Mouse (Mus musculus): Measurements from ENCODE around the gene Rhobtb3. TPM values are rescaled to one million over a fixed set of nuclear protein-coding genes. Genes with fewer than 3 reads are reported as not detected.

The Rhobtb3 gene
- 3.2 and 8.0 TPM in 2 replicates for total RNA-seq (2014; fragmentation: Nextera tagmentation)
- total RNA-seq (2017) = 6.7 and 22.0 TPM in 2 replicates

DNA sequence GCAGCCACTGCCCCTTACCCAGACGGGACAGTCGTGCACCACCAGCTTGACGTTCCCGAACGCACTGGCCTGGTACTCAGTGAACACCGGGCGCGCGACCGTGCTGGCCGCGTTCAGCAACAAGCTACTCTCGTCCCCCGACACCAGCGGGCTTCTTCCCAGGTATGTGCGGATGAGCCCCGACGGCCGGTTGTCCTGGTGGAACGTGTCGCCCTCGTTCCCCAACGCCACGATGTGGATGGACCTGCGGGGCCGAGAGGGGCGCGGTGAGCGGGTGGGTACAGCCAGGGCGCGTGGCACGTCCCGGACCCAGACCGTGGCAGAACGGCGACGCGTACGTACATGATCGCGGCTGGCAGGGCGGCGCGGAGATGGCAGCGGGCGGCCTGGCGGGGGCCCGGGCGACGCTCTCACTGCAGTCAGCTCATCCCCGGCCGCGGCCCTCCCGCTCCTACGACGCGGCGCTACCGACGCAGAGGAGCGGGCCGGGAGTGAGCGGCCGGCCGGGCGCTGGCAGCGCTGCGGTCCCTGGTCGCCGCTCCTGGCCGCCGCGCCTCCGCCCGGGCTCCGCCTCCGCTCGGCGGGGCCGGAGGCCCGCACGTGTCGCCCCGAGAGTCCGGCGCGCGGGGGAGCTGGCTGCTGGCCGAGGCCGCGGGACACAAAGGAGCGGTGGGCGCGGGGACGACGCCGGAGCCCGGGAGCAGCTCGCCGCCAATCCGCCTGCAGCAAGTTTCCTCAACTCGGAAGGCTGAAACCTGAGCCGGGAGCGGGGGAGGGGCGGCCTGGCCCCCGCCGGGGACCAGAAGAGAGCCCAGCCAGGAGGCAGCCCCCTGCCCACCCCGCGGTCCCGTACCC is at the start of gene Rhobtb3:
Rhobtb3 (minus strand) TSS at position 737 of the 855 bp plus-strand sequence.
- peak; percentile 59 for ATAC-seq (replicated peaks; ENCODE audit: poor library complexity, severe bottlenecking)

DNA sequence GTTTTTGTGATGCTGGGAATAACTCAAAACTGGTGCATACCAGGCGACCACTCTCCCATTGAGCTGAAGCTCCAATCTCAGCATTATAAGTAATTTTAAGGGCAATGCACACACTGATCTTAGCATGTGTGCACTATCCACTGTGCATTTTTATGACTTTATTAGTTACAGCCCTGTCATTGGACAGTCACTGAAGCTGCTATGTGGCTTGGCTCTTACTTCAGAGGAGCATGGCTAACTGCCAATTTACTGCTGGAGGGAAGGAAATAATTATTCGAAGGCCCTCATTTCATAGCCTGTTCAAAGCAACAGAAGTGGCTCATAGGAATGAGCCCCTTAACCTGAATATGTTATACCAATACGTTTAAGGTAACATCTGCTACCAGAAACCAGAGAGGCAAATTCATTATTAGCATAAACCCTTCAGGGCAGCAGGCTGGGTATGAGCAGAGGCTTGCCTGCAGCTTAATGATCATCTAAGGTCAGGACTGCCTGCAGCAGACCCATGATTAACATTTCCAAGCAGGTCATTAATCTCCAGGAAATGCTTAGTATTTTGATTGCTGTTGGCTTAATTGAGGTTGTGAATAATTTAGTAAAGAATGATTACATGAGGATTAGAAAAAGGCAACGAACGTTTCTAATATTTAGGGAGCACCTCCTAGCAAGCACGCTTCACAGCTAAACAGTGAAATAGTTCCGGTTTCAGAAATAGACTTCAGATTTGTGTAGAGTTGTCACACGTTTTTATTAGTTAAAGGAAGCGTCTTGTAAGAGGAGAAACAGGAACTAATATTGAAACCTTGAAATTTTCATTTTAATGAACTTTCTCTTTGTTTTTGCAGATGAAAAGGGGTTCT is 48.7 kb upstream of the Rhobtb3 start:
- ATAC-seq (replicated peaks; ENCODE audit: poor library complexity, severe bottlenecking) = peak; percentile 95

DNA sequence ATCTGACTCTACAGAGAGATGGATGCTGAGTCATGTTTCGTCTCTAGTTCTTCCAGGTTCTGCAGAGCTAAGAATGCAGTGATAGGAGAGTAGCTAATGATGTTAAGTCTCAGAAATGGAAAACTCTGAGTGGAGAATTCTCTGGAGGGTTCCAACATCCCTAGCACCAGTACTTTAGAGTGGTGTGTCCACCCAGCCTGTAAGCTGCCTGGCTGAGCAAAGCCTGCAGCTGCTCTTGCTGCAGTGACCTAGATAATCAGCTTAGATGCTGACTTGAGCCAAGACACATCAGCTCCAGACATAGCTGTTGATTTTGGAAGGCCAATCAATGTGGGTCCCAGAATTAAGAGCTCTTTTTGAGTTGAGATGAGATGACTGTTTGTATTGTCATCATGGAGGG is 44.4 kb upstream of the Rhobtb3 start:
- no peak for ATAC-seq (replicated peaks; ENCODE audit: poor library complexity, severe bottlenecking)

DNA sequence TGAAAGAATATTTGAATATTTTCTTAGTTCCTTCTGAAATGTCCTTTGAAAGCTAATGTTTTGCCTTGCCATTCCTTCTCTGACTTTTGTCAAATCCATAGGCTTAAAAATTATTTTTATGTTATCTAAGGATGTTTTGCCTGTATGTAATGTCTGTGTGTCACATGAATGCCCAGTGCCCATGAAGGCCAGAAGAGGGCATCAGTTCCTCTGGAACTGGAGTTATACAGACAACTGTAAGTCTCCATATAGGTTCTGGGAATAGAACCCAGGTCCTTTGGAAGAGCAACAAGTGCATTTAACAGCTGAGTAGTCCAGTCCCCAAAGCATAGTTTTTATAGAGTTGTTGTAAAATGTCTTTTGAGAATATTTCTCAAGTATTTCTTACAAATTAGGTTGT is 38.2 kb upstream of the Rhobtb3 start:
- peak; percentile 48; the same call in 1 of the 2 replicates for ATAC-seq (replicated peaks; ENCODE audit: poor library complexity, severe bottlenecking)

DNA sequence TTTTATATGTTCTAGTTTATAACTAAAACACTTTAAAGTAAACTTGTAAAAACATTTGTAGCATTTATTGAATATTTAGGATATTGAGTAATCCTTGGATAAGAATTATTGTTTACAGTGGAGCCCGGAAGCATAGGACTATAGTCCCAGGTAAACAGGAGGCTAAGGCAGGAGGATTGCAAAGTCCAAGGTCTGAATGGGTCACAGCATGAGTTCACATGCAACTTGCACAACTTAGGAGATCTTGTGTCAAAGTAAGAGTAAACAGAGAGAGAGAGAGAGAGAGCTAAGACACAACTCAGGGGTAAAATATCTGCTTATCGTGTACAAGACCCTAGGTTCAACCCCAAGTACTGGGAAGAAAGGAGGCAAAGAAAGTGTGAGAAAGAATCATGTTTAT is 32.9 kb upstream of the Rhobtb3 start:
- ATAC-seq (replicated peaks; ENCODE audit: poor library complexity, severe bottlenecking) = no peak

DNA sequence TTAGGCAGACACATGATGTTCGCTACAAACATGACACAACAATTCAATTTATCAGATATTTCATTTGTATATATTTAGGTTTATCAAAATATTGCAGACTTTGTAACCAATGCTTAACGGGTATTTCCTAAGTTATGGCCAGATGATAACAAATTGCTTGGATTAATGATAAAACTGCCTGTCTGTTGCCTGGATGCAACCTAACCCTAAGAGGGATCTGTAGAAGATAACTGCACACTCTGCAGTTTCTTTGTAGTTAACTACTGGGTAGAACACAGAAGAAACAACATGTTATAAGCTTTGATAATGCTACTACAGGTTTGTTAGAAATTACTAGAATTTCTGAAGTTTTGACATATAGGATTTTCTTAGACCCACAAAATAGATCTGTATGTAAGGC is 32.5 kb upstream of the Rhobtb3 start:
- ATAC-seq (replicated peaks; ENCODE audit: poor library complexity, severe bottlenecking) = no peak

DNA sequence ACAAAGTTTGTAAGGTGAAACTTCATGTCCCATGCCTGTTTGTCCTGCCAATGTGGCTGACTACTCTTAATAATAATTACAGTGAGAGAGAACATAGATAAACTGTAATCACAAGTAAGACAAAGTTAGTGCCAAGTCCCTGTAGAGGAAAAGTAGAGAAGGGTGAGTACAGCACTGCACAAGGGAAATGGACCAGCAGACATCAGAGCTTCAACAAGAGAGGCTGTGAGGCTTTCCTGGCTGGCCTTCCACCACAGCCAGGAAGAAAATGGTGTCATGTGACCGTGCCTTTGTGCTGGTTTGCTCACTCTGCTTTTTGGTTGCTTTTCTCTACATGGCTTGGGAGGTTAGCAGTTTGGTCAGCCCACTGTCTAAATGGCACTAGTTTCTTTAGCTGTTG is 31.9 kb upstream of the Rhobtb3 start:
- no peak for ATAC-seq (replicated peaks; ENCODE audit: poor library complexity, severe bottlenecking)

DNA sequence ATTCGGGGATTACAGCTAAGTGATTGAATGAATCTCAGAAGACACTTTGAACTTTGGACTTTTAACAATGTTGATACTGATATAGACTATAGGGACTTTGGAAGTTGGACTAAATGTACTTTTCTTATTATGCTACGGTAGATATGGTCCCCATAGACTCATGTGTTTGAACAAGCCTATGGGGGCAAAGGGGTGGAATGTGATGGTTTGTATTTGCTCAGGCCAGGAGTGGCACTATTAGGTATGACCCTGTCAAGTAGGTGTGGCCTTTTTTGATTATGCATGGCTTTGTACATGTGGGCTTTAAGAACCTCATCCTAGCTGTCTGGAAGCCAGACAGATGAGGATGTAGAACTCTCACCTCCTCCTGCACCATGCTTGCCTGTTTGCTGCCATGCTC is 30.8 kb upstream of the Rhobtb3 start:
- ATAC-seq (replicated peaks; ENCODE audit: poor library complexity, severe bottlenecking) = no peak

DNA sequence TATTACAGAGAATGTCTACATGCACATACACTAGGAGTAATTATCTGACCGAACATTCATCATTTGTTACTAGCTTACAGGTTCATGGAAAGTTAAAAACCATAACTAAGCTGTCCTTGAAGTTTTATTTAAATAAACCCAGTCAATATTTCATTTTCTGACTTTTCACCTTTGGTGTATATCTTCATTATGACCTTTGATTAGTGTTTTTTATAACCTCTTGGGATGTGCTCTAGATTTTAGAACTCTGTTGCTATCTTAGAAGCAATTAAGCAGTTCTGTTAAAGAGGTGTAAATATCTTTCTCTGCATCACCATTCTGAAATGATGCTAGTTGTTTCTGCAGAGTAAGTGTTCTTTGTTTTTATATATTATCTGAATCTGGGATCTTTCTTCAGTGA is 23.1 kb upstream of the Rhobtb3 start, which contains the start of gene Spata9:
Spata9 (plus strand) TSS at position 301 of the 400 bp plus-strand sequence.
- no peak for ATAC-seq (replicated peaks; ENCODE audit: poor library complexity, severe bottlenecking)

DNA sequence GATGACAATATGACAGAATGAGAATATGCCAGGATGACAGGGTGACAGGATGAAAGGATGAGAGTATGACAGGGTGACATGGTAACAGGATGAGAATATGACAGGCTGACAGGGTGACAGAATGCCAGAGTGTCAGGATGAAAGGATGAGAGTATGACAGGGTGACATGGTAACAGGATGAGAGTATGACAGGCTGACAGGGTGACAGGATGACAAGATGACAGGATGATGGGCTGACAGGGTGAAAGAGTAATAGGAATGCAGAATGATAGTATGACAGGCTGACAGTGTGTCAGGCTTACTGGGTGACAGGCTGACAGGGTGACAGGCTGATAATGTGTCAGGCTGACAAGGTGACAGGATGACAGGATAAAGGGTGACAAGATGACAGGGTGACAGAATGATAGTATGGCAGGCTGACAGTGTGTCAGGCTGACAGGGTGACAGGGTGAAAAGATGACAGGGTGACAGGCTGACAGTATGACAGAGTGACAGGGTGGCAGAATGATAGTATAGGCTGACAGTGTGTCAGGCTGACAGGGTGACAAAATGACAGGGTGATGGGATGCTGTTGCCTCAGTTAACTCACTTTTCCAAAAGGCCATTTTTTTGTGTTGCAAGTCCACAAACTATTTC is 11.8 kb upstream of the Rhobtb3 start:
- ATAC-seq (replicated peaks; ENCODE audit: poor library complexity, severe bottlenecking) = no peak

DNA sequence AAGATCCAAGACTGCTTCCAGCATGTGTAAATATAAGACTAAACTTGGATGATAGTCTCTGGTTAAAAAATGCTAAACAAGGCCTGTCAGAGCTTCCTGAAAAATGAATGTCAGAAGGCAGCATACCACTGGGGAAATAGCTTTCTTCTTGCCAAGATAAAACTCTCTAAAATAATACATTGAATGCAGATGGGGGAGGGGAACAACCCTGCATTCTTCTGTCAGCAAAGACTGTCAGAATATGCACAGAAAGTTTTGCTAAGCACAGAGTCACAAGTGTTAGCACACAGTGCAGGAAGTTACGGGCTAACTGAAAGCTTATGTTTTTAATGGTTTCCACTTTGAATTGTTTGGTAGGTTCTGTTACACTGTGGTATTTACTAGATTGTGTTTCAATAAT is 6.6 kb upstream of the Rhobtb3 start:
- ATAC-seq (replicated peaks; ENCODE audit: poor library complexity, severe bottlenecking) = no peak

DNA sequence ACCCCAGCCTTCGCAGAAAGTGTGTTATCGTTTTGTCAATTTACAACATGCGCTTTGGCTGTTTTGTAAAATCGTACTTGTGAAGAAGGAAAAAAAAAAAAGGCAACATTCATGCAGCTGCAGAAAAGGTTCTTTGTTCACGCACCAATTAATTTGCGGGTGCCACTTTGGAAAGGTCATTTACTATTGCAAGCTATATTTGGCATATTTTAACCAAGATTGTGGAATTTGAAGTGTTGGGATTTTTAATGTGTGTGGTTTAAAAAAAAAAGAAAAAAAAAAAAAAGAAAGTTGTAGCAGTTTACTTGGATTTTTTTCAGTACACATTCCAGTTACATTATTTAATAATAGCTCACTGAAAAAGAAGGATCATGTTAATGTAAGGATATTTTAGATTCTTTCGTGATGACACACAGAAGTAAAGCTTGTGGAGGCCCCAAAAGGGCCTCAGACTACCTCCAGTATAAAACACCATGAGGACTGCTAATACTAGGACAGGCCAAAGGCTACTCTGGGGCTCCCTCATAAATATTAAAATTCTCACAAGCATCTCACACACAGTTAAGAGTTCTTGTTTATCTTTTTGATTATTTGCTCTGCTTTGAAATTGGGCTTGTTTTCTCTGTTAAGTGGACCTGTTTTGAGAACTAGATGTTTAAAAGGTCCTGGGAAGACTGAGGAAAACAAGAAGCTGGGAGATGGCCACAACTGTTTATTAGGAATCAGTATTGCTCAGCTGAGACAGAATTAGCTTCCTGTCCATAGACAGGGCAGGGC is 507 bp upstream of the Rhobtb3 start:
- ATAC-seq (replicated peaks; ENCODE audit: poor library complexity, severe bottlenecking) = no peak

DNA sequence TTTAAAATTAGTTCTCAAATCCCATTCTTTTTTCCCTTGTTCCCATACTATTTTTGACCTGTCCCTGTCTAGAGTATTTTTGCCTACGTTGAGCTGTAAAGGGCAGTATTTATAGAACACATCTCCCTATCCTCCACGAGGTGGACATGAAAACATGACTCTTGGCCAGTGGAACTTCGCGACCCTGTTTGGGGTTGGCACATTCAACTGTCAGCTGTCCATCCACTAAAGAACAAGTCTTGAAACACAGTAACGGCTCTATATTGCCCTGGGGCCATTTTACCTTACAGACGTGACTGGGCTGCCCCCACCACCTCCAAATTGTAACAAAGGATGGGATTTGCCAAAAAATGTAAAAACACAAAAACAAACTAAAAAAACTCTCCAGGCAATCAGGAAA is 994 bp downstream of the Rhobtb3 start:
- ATAC-seq (replicated peaks; ENCODE audit: poor library complexity, severe bottlenecking) = no peak

DNA sequence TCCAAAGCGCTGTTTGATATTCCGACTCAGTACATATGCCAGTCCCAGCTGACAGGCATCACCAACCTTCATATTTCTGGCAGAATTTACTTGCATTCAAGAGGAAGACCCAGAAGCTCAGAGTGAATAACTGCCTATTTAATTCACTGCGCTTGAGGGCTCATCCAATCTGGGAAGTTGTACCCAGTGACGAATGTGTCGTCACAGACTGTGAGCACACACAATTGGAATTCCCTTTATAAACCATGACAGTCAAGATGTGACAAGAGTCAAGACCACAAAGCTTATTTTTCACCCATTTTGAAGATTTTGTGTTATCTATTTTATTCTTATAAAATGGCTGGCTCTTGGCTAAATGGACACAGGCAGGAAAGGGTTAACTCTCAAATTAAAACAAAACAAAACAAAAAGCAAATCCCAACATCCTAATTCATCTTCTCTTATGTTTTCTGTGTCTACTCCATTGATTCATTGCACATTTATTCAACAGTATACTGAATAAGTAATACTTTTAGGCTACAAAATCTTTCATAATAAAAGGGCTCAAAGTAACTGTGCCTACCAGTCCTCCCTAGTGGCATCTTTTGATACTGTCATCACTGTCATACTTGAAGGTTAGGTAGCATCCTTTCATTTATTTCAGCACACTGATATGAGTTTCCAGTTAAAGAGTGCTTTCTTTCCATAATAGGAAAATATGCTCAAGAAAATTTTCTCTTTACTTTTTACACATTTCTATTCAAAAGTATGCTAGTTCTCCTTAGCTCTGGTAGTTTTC is 2.0 kb downstream of the Rhobtb3 start:
- ATAC-seq (replicated peaks; ENCODE audit: poor library complexity, severe bottlenecking) = no peak

DNA sequence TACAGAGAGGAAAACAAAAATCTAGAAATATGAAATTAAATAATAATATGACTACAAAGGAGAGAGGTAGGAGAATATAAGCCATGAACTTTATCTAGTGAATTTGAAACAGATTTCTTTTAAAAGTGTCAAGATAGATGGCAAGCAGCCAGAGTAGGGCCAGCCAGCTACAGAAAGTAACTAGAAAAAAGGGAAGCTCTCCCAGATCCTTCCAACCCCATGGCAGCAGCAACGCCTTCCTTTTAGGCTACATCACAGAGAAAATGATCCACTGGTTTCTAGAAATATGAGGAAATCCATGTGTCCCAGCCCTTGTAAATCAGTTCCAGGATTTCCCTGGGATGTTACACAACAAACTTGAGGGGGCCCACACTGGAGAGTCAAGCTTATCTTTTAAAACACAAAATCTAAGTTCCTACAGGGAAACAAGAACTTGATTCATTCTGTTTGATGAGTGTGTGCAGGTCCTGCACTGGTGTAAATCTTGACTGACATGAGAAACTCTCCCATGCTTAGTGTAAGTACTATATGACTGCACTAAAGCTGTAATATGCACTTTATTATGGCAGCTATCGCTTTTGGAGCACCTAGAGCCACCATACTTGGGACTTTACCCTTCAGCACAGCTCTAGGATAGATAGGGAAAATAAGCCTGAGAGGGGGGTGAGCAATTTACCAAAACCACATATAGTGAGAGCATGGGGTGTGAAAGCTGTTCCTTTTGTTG is 2.8 kb downstream of the Rhobtb3 start:
- ATAC-seq (replicated peaks; ENCODE audit: poor library complexity, severe bottlenecking) = peak; percentile 47

DNA sequence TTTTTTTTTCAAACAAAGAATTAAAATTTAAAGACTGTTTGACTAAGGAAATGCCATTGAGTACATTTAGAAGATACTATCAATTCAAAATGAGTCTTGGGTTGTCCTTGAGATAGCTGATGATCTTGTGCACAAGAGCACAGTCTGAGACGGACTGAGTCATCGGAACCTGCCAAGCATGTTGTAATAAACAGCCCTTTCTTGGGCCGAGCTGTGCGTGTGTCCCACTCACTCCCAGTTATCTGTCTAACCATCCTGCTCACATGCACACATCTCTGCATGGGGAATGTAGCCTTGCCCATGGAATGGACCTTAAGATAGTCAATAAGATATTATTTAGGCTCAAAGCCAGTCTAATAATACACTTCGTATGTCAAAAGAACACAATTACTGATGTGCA is 4.9 kb downstream of the Rhobtb3 start:
- ATAC-seq (replicated peaks; ENCODE audit: poor library complexity, severe bottlenecking) = no peak

DNA sequence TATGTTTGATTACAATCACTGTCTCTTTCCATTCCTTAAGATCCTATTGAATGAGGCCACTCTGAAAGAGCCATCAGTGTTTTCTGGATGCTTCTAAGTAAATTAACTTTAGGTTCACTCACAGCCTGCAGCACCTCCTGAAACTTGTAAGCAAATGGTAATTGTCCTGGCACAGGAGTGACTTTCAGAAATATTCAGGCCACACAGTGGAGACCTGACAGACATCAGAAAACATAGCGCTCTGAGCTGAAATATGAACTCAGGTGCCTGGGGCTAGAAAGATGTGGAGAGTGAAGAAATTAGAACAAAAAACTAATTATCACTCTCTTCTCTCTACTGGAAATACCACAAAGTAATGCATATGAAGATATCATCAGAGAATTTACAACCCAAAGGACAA is 10.4 kb downstream of the Rhobtb3 start:
- ATAC-seq (replicated peaks; ENCODE audit: poor library complexity, severe bottlenecking) = no peak

DNA sequence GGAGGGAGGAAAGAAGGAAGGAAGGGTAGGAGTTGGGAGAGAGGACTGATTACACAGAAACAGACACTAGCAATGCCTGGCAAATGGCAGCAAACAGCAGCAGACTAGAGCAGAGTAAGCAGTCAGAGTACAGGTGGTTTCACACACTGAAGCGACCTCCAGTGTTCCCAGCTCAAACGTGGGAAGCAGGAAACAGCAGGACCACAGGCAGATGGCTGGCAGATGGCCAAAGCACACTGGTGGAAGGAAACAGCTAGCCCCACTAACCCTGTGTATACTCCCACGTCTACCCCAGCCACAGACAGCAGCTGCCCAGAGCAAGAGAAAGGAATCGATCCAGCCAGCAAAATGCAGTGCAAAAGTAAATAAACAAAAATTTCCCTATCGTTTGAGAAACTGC is 12.7 kb downstream of the Rhobtb3 start:
- no peak for ATAC-seq (replicated peaks; ENCODE audit: poor library complexity, severe bottlenecking)

DNA sequence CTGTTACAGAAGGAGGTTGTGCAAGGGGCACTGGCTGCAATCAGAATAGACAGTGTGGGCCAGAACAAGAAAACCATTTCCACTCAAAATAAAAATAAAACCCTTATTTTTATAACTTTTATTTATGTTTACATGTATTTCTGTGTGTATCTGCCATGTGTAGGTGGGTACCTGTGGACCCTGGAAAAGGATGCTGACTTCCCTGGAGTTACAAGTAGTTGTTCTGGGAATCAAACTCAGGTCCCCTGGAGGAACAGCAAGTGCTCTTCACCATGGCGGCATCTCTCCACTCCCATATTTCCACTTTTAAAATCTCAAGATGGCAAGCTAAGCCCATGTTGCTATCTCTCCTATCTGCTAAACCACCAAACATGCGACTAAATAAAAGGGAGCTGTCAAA is 13.1 kb downstream of the Rhobtb3 start:
- ATAC-seq (replicated peaks; ENCODE audit: poor library complexity, severe bottlenecking) = no peak
